Mouse (Mus musculus) bone marrow, adult 2 months (tissue): ENCODE results near the gene Gm5460.

Experiments used
- CTCF ChIP-seq: fragments of 200-500 bp; IDR thresholded peaks from 2 replicates; pipeline ENCODE4 v1.5.1; 2011; ENCODE audit warnings: low read length, control low read depth; ENCODE audit not compliant: control insufficient read depth, insufficient read depth
- POLR2A ChIP-seq: fragments of 200-500 bp; IDR thresholded peaks from 2 replicates; pipeline ENCODE4 v1.6.1; 2011; ENCODE audit warnings: low read depth, mild to moderate bottlenecking, control low read depth, low read length, borderline replicate concordance; ENCODE audit not compliant: control insufficient read depth

GRCm38 (mm10) chr14:34052516-34052915, 36.0 kb downstream of the Gm5460 start, which contains the start of gene Antxrl:
- TF ChIP-seq CTCF (no peak), POLR2A (no peak)
